Mouse (Mus musculus): ENCODE data around the gene Pex12. TPM values are rescaled to one million over a fixed set of nuclear protein-coding genes. Genes with fewer than 3 reads are reported as not detected.

The Pex12 gene
- total and polyA plus RNA-seq, 3 experiments, result 8.2 to 11.8 TPM; not detected in 1

DNA sequence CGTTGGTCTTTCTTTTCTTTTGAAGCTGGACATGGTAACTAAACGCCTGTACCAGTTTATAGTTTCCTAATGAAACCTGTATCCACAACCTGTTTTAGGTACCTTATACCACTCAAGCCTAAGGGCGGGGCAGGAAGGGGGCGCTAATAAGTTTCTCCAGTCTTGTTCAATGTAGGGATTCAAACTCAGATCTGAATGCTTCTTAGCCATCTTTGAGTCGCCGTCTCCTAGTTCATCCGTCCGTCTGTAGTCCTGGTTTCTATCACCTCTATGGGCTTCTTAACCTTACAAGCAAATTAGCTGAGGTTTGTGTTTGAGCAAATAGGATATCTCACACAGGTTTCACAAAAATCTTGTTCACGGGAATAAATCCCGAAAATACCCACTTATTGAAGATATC, 262 bp downstream of the Pex12 start:
- peak in 1 of 3 experiments; percentile 37; a peak in 1 of 6 replicates for TF ChIP-seq CTCF (IDR thresholded peaks at IDR 0.05 in 2 of 3, conservative IDR thresholded peaks at IDR 0.05 in 1 of 3; ENCODE audit: control insufficient read depth in 1 of 3, insufficient read depth in 1 of 3, low read depth in 2 of 3, low read length in 3 of 3, poor library complexity in 1 of 3, severe bottlenecking in 1 of 3)
- peak; percentile 93 for TF ChIP-seq CHD1 (IDR thresholded peaks at IDR 0.05; ENCODE audit: low read depth, low read length)
- TF ChIP-seq UBTF (IDR thresholded peaks at IDR 0.05; ENCODE audit: borderline replicate concordance, insufficient read depth, low read depth, low read length), result no peak
- TF ChIP-seq NELFE (IDR thresholded peaks at IDR 0.05; ENCODE audit: low read depth, low read length), result no peak
- TF ChIP-seq SMC3 (IDR thresholded peaks at IDR 0.05; ENCODE audit: low read depth, low read length), result no peak
- no peak for TF ChIP-seq CHD2 (IDR thresholded peaks at IDR 0.05; ENCODE audit: low read length)
- TF ChIP-seq TAL1 (IDR thresholded peaks at IDR 0.05; ENCODE audit: low read length), result no peak
- peaks cover 0 to 35% of the 10 kb centered on the region in 2 experiments; a peak in 3 of 4 replicates for H3K36me3 ChIP-seq (ENCODE audit: control insufficient read depth in 1 of 2, insufficient read depth in 2 of 2, low read length in 2 of 2)
- peaks cover 7 to 21% of the 10 kb centered on the region in 2 experiments for H3K4me1 ChIP-seq (ENCODE audit: control insufficient read depth in 1 of 2, insufficient read depth in 2 of 2, low read length in 2 of 2)
- H3K79me2 ChIP-seq (ENCODE audit: control insufficient read depth, insufficient read depth, low read length, poor library complexity), result peaks cover 45% of the 10 kb centered on the region
- peak overlapping the region; percentile 84 to 99 for H3K4me3 ChIP-seq (ENCODE audit: control insufficient read depth in 1 of 2, insufficient read depth in 1 of 2, low read depth in 2 of 2, low read length in 2 of 2)
- no peak for DNase-seq (ENCODE audit: low read depth, low spot score)
- H3K9ac ChIP-seq (ENCODE audit: control insufficient read depth, low read depth, low read length, poor library complexity, severe bottlenecking), result peak overlapping the region; percentile 74
- no peaks in the 10 kb centered on the region for H3K9me3 ChIP-seq (replicated peaks; ENCODE audit: insufficient read depth, low read length)
- no peaks in the 10 kb centered on the region for H3K27me3 ChIP-seq (ENCODE audit: control insufficient read depth in 1 of 2, insufficient read depth in 2 of 2, low read length in 2 of 2)
- peak overlapping the region; percentile 66 for H3K27ac ChIP-seq (ENCODE audit: control insufficient read depth, low read depth, low read length)

DNA sequence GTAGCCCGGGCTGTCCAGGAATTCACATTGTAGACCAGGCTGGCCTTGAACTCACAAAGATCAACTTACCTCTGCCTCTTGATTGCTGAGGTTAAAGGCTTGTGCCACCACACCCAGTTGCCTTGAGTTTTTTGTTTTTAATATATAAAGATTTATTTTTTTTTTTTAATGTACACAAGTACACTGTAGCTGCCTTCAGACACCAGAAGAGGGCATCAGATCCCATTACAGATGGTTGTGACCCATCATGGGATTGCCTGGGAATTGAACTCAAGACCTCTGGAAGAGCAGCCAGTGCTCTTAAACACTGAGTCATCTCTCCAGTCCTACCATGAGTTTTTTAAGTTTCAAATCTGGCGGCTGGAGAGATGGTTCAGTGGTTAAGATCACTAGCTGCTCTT, 955 bp downstream of the Pex12 start:
- H3K9me3 ChIP-seq (replicated peaks; ENCODE audit: insufficient read depth, low read length), result no peaks in the 10 kb centered on the region
- peak; percentile 71 for DNase-seq (ENCODE audit: low read depth, low spot score)
- H3K9ac ChIP-seq (ENCODE audit: control insufficient read depth, low read depth, low read length, poor library complexity, severe bottlenecking), result peak overlapping the region; percentile 74; the same call in 1 of the 2 replicates
- no peaks in the 10 kb centered on the region for H3K27me3 ChIP-seq (ENCODE audit: control insufficient read depth in 1 of 2, insufficient read depth in 2 of 2, low read length in 2 of 2)
- H3K27ac ChIP-seq (ENCODE audit: control insufficient read depth, low read depth, low read length), result no peak overlapping the region; the same call in 1 of the 2 replicates
- H3K4me3 ChIP-seq (ENCODE audit: control insufficient read depth in 1 of 2, insufficient read depth in 1 of 2, low read depth in 2 of 2, low read length in 2 of 2), result peak overlapping the region in 1 of 2 experiments; percentile 99; a peak in 2 of 4 replicates
- peaks cover 0 to 42% of the 10 kb centered on the region in 2 experiments; a peak in 2 of 4 replicates for H3K36me3 ChIP-seq (ENCODE audit: control insufficient read depth in 1 of 2, insufficient read depth in 2 of 2, low read length in 2 of 2)
- peaks cover 43% of the 10 kb centered on the region for H3K79me2 ChIP-seq (ENCODE audit: control insufficient read depth, insufficient read depth, low read length, poor library complexity)
- TF ChIP-seq CTCF (IDR thresholded peaks at IDR 0.05 in 2 of 3, conservative IDR thresholded peaks at IDR 0.05 in 1 of 3; ENCODE audit: control insufficient read depth in 1 of 3, insufficient read depth in 1 of 3, low read depth in 2 of 3, low read length in 3 of 3, poor library complexity in 1 of 3, severe bottlenecking in 1 of 3), result peak; percentile 14 to 44 (median 25); a peak in 3 of 6 replicates
- no peak for TF ChIP-seq BHLHE40 (IDR thresholded peaks at IDR 0.05; ENCODE audit: borderline replicate concordance, low read depth, low read length)
- TF ChIP-seq MAX (IDR thresholded peaks at IDR 0.05; ENCODE audit: low read length), result no peak
- TF ChIP-seq TBP (IDR thresholded peaks at IDR 0.05; ENCODE audit: low read depth, low read length), result peak; percentile 55; the same call in 1 of the 2 replicates
- TF ChIP-seq HCFC1 (IDR thresholded peaks at IDR 0.05; ENCODE audit: low read depth, low read length), result 0 out of 2 replicates have a peak, but pooled peaks have one; percentile 35
- peak; percentile 86 for TF ChIP-seq ZNF384 (IDR thresholded peaks at IDR 0.05; ENCODE audit: low read depth, low read length)
- peak; percentile 49; the same call in 1 of the 2 replicates for TF ChIP-seq SIN3A (IDR thresholded peaks at IDR 0.05; ENCODE audit: low read length)
- TF ChIP-seq SMC3 (IDR thresholded peaks at IDR 0.05; ENCODE audit: low read depth, low read length), result peak; percentile 30; the same call in 1 of the 2 replicates
- peaks cover 8 to 22% of the 10 kb centered on the region in 2 experiments for H3K4me1 ChIP-seq (ENCODE audit: control insufficient read depth in 1 of 2, insufficient read depth in 2 of 2, low read length in 2 of 2)

DNA sequence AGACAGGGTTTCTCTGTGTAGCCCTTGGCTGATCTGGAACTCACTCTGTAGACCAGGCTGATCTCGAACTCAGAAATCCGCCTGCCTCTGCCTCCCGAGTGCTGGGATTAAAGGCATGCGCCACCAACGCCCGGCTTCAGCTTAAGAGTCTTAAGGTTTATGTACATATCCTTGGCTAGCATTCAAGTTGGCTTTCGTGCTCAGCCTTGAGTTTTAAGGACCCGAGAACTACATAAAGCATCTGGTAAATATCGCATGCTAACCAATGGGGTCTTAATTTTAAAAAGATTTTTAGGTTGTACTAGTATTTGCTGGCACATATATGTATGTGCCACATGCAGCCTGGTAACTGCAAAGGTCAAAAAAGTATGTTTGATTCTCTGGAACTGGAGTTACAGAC, 2.7 kb downstream of the Pex12 start:
- Histone ChIP-seq H3K4me1 (ENCODE audit: control insufficient read depth in 1 of 2, insufficient read depth in 2 of 2, low read length in 2 of 2) (peaks cover 8 to 20% of the 10 kb centered on the region in 2 experiments), H3K9ac (ENCODE audit: control insufficient read depth, low read depth, low read length, poor library complexity, severe bottlenecking) (no peak overlapping the region; the same call in 1 of the 2 replicates), H3K27me3 (ENCODE audit: control insufficient read depth in 1 of 2, insufficient read depth in 2 of 2, low read length in 2 of 2) (no peaks in the 10 kb centered on the region), H3K27ac (ENCODE audit: control insufficient read depth, low read depth, low read length) (no peak overlapping the region), H3K79me2 (ENCODE audit: control insufficient read depth, insufficient read depth, low read length, poor library complexity) (peaks cover 34% of the 10 kb centered on the region), H3K4me3 (ENCODE audit: control insufficient read depth in 1 of 2, insufficient read depth in 1 of 2, low read depth in 2 of 2, low read length in 2 of 2) (no peak overlapping the region), H3K9me3 (replicated peaks; ENCODE audit: insufficient read depth, low read length) (no peaks in the 10 kb centered on the region), H3K36me3 (ENCODE audit: control insufficient read depth in 1 of 2, insufficient read depth in 2 of 2, low read length in 2 of 2) (peaks cover 8 to 54% of the 10 kb centered on the region in 2 experiments)
- no peak for TF ChIP-seq ETS1 (IDR thresholded peaks at IDR 0.05; ENCODE audit: low read depth, low read length)
- peak; percentile 54; the same call in 1 of the 2 replicates for TF ChIP-seq TBP (IDR thresholded peaks at IDR 0.05; ENCODE audit: low read depth, low read length)
- no peak for DNase-seq (ENCODE audit: low read depth, low spot score)
